Comparison of ENCODE assay signal across 10 mouse cellular contexts in genomic region chr10:63424475-63424814, GRCm38 (mm10). TPM values are rescaled to one million over a fixed set of nuclear protein-coding genes. Genes with fewer than 3 reads are reported as not detected.
DNase-seq lines count a peak whose midpoint lies in the region; ATAC-seq and TF ChIP-seq lines count a peak whose summit lies in the region.
"Had no signal": no experiment of that assay in that cellular context is flagged by ENCODE, and none has a peak within 500 bp of the region (broad histone marks: within the 10 kb centered on the region; RNA-seq: fewer than 3 reads in every experiment).

No protein-coding gene starts in this region.

- TF ChIP-seq CTCF in kidney, adult 2 months (conservative IDR thresholded peaks at IDR 0.05; ENCODE audit: insufficient read depth, insufficient read length, low read depth, low read length) = peak; percentile 58
- TF ChIP-seq CTCF in E14TG2a.4 (conservative IDR thresholded peaks at IDR 0.05; ENCODE audit: low read length) = peak; percentile 37
- peak; percentile 61 for TF ChIP-seq CTCF in liver, adult 2 months (IDR thresholded peaks at IDR 0.05; ENCODE audit: low read depth, low read length)
- TF ChIP-seq CTCF in spleen, adult 2 months (IDR thresholded peaks at IDR 0.05; ENCODE audit: extremely low read depth, insufficient read depth, insufficient read length, insufficient replicate concordance) = peak; percentile 24; the same call in 1 of the 2 replicates

- ATAC-seq in kidney, embryonic 16.5 days (ENCODE audit: low FRiP score, low TSS enrichment) = no peak

- no peak for TF ChIP-seq POLR2A in kidney, adult 2 months (IDR thresholded peaks at IDR 0.05; ENCODE audit: low read depth, low read length)
- no peak for TF ChIP-seq POLR2A in liver, adult 2 months (IDR thresholded peaks at IDR 0.05; ENCODE audit: extremely low read depth, insufficient read depth, low read length)
- TF ChIP-seq POLR2A in spleen, adult 2 months (IDR thresholded peaks at IDR 0.05; ENCODE audit: low read depth, low read length) = no peak

- no peaks in the 10 kb centered on the region for H3K9me3 ChIP-seq in kidney, embryonic 16.5 days (ENCODE audit: low read length)
- no peaks in the 10 kb centered on the region for H3K9me3 ChIP-seq in E14TG2a.4 (ENCODE audit: low read length)
- no peaks in the 10 kb centered on the region for H3K9me3 ChIP-seq in embryonic facial prominence, embryonic 10.5 days
- H3K9me3 ChIP-seq: embryonic facial prominence, embryonic 15.5 days had no signal

- H3K4me3 ChIP-seq in kidney, adult 2 months (ENCODE audit: insufficient read depth, low read depth, low read length) = no peak overlapping the region
- no peak overlapping the region for H3K4me3 ChIP-seq in kidney, embryonic 16.5 days (ENCODE audit: low read length)
- H3K4me3 ChIP-seq in E14TG2a.4 (replicated peaks; ENCODE audit: low read length) = no peak overlapping the region
- no peak overlapping the region for H3K4me3 ChIP-seq in liver, adult 2 months (ENCODE audit: insufficient read depth, low read depth, low read length)
- H3K4me3 ChIP-seq in spleen, adult 2 months (ENCODE audit: extremely low read depth, insufficient read depth, insufficient read length) = no peak overlapping the region
- no peak overlapping the region for H3K4me3 ChIP-seq in embryonic facial prominence, embryonic 10.5 days
- H3K4me3 ChIP-seq: embryonic facial prominence, embryonic 15.5 days had no signal

- H3K27ac ChIP-seq in kidney, adult 2 months (ENCODE audit: insufficient read depth, low read depth, low read length) = no peak overlapping the region
- no peak overlapping the region for H3K27ac ChIP-seq in kidney, embryonic 16.5 days (ENCODE audit: low read length)
- no peak overlapping the region for H3K27ac ChIP-seq in liver, adult 2 months (replicated peaks; ENCODE audit: insufficient read depth, low read depth, low read length)
- H3K27ac ChIP-seq in spleen, adult 2 months (ENCODE audit: insufficient read depth, low read length) = no peak overlapping the region
- H3K27ac ChIP-seq in embryonic facial prominence, embryonic 10.5 days (replicated peaks) = no peak overlapping the region
- H3K27ac ChIP-seq: embryonic facial prominence, embryonic 15.5 days had no signal

- no peaks in the 10 kb centered on the region for H3K79me2 ChIP-seq in liver, adult 2 months (ENCODE audit: control insufficient read depth, insufficient read depth, low read length)

- DNase-seq in kidney, adult 2 months = peak; percentile 61
- DNase-seq in adrenal gland, postnatal 14 days = peak; percentile 61
- DNase-seq in liver, adult 2 months (ENCODE audit: extremely low read depth, low read depth, low spot score) = peak; percentile 57
- peak; percentile 48 to 52 for DNase-seq in spleen, adult 2 months (ENCODE audit: low read depth in 1 of 2, low spot score in 2 of 2)
- no peak for DNase-seq in embryonic facial prominence, embryonic 10.5 days (ENCODE audit: low spot score)
- no peak for DNase-seq in ovary, postnatal 10 days (ENCODE audit: low spot score)

- H3K4me2 ChIP-seq in kidney, embryonic 16.5 days (replicated peaks; ENCODE audit: low read depth, low read length) = no peak overlapping the region
- H3K4me2 ChIP-seq: embryonic facial prominence, embryonic 15.5 days had no signal

- no peaks in the 10 kb centered on the region for H3K36me3 ChIP-seq in kidney, adult 2 months (ENCODE audit: control insufficient read depth, insufficient read depth, low read length)
- no peaks in the 10 kb centered on the region for H3K36me3 ChIP-seq in kidney, embryonic 16.5 days (ENCODE audit: insufficient read depth, low read length)
- no peaks in the 10 kb centered on the region for H3K36me3 ChIP-seq in E14TG2a.4 (ENCODE audit: insufficient read depth, low read length)
- no peaks in the 10 kb centered on the region for H3K36me3 ChIP-seq in liver, adult 2 months (ENCODE audit: control insufficient read depth, insufficient read depth, low read length)
- no peaks in the 10 kb centered on the region for H3K36me3 ChIP-seq in spleen, adult 2 months (ENCODE audit: control insufficient read depth, insufficient read depth, low read length)
- H3K36me3 ChIP-seq in embryonic facial prominence, embryonic 10.5 days (replicated peaks) = no peaks in the 10 kb centered on the region
- H3K36me3 ChIP-seq: embryonic facial prominence, embryonic 15.5 days had no signal

- no peaks in the 10 kb centered on the region for H3K27me3 ChIP-seq in kidney, adult 2 months (replicated peaks; ENCODE audit: control insufficient read depth, insufficient read depth, low read length)
- no peaks in the 10 kb centered on the region for H3K27me3 ChIP-seq in kidney, embryonic 16.5 days (ENCODE audit: insufficient read depth, low read length)
- H3K27me3 ChIP-seq in E14TG2a.4 (ENCODE audit: insufficient read depth, low read length) = no peaks in the 10 kb centered on the region
- no peaks in the 10 kb centered on the region for H3K27me3 ChIP-seq in liver, adult 2 months (ENCODE audit: control insufficient read depth, insufficient read depth, low read length)
- H3K27me3 ChIP-seq in spleen, adult 2 months (ENCODE audit: control insufficient read depth, insufficient read depth, low read length) = no peaks in the 10 kb centered on the region
- H3K27me3 ChIP-seq in embryonic facial prominence, embryonic 10.5 days (replicated peaks; ENCODE audit: low read depth, poor library complexity, severe bottlenecking) = no peaks in the 10 kb centered on the region
- H3K27me3 ChIP-seq: embryonic facial prominence, embryonic 15.5 days had no signal

- no peak overlapping the region for H3K9ac ChIP-seq in kidney, embryonic 16.5 days (replicated peaks; ENCODE audit: low read length)
- no peak overlapping the region for H3K9ac ChIP-seq in liver, adult 2 months (ENCODE audit: low read depth, low read length)
- H3K9ac ChIP-seq: embryonic facial prominence, embryonic 15.5 days had no signal

- H3K4me1 ChIP-seq in kidney, adult 2 months (ENCODE audit: control insufficient read depth, insufficient read depth, low read length) = no peaks in the 10 kb centered on the region
- H3K4me1 ChIP-seq in kidney, embryonic 16.5 days (ENCODE audit: insufficient read depth, low read length) = no peaks in the 10 kb centered on the region; the same call in 1 of the 2 replicates
- peaks cover 45% of the 10 kb centered on the region for H3K4me1 ChIP-seq in E14TG2a.4 (replicated peaks; ENCODE audit: low read depth, low read length)
- H3K4me1 ChIP-seq in liver, adult 2 months (ENCODE audit: control insufficient read depth, insufficient read depth, low read length) = peaks cover 3% of the 10 kb centered on the region
- no peaks in the 10 kb centered on the region for H3K4me1 ChIP-seq in spleen, adult 2 months (ENCODE audit: control insufficient read depth, insufficient read depth, insufficient read length)
- peaks cover 13% of the 10 kb centered on the region for H3K4me1 ChIP-seq in embryonic facial prominence, embryonic 10.5 days

RNA-seq across cellular contexts. Expression of gene Gm7075, which starts 2.9 kb away (rescaled TPM):
- not detected in 2 replicates for polyA plus RNA-seq in kidney, adult 2 months (2012; rRNA removed)
- not detected in 2 replicates for polyA plus RNA-seq in kidney, embryonic 16.5 days (2015; fragmentation: Nextera tagmentation; extraction: Ambion mirVana)
- not detected in 2 replicates for total RNA-seq in adrenal gland, postnatal 14 days (2021)
- not detected in 2 replicates for total RNA-seq in liver, adult 2 months (2014; rRNA removed)
- polyA plus RNA-seq in liver, adult 2 months (2012; rRNA removed) = not detected in 2 replicates
- not detected in 2 replicates for polyA plus RNA-seq in spleen, adult 2 months (2012; rRNA removed)
- not detected in 2 replicates for polyA plus RNA-seq in embryonic facial prominence, embryonic 10.5 days (2016; fragmentation: Nextera tagmentation; extraction: Ambion mirVana)
- total RNA-seq: left cerebral cortex, postnatal 14 days had no signal
- polyA plus RNA-seq: embryonic facial prominence, embryonic 15.5 days had no signal

RNA-seq across cellular contexts. Expression of gene Ctnna3, which starts 5.5 kb away (rescaled TPM):
- polyA plus RNA-seq in kidney, adult 2 months (2012; rRNA removed) = 0.09 and 0.15 TPM in 2 replicates
- 0.49 and 0.55 TPM in 2 replicates for polyA plus RNA-seq in kidney, embryonic 16.5 days (2015; fragmentation: Nextera tagmentation; extraction: Ambion mirVana)
- total RNA-seq in adrenal gland, postnatal 14 days (2021) = 1.3 and 1.4 TPM in 2 replicates
- total RNA-seq in liver, adult 2 months (2014; rRNA removed) = 0.07 and 0.09 TPM in 2 replicates
- polyA plus RNA-seq in liver, adult 2 months (2012; rRNA removed) = not detected in 2 replicates
- polyA plus RNA-seq in spleen, adult 2 months (2012; rRNA removed) = 0.07 and 0.08 TPM in 2 replicates
- 0.10 and 0.22 TPM in 2 replicates for polyA plus RNA-seq in embryonic facial prominence, embryonic 10.5 days (2016; fragmentation: Nextera tagmentation; extraction: Ambion mirVana)

RNA-seq across cellular contexts. Expression of gene Dnajc12, which starts 42.2 kb away (rescaled TPM):
- polyA plus RNA-seq in kidney, adult 2 months (2012; rRNA removed) = 44.3 and 70.7 TPM in 2 replicates
- 10.3 and 16.3 TPM in 2 replicates for polyA plus RNA-seq in kidney, embryonic 16.5 days (2015; fragmentation: Nextera tagmentation; extraction: Ambion mirVana)
- 11.9 and 16.0 TPM in 2 replicates for total RNA-seq in adrenal gland, postnatal 14 days (2021)
- 5.0 and 10.0 TPM in 2 replicates for total RNA-seq in liver, adult 2 months (2014; rRNA removed)
- polyA plus RNA-seq in liver, adult 2 months (2012; rRNA removed) = 2.7 and 3.2 TPM in 2 replicates
- polyA plus RNA-seq in spleen, adult 2 months (2012; rRNA removed) = 0.23 and 0.49 TPM in 2 replicates
- 8.7 and 9.4 TPM in 2 replicates for polyA plus RNA-seq in embryonic facial prominence, embryonic 10.5 days (2016; fragmentation: Nextera tagmentation; extraction: Ambion mirVana)

RNA-seq across cellular contexts. Expression of gene Sirt1, which starts 42.9 kb away (rescaled TPM):
- 3.3 and 4.6 TPM in 2 replicates for polyA plus RNA-seq in kidney, adult 2 months (2012; rRNA removed)
- polyA plus RNA-seq in kidney, embryonic 16.5 days (2015; fragmentation: Nextera tagmentation; extraction: Ambion mirVana) = 4.1 and 5.4 TPM in 2 replicates
- 17.7 and 18.1 TPM in 2 replicates for total RNA-seq in adrenal gland, postnatal 14 days (2021)
- total RNA-seq in liver, adult 2 months (2014; rRNA removed) = 9.6 and 10.3 TPM in 2 replicates
- 1.3 and 1.5 TPM in 2 replicates for polyA plus RNA-seq in liver, adult 2 months (2012; rRNA removed)
- 3.1 and 5.4 TPM in 2 replicates for polyA plus RNA-seq in spleen, adult 2 months (2012; rRNA removed)
- polyA plus RNA-seq in embryonic facial prominence, embryonic 10.5 days (2016; fragmentation: Nextera tagmentation; extraction: Ambion mirVana) = 6.3 and 6.4 TPM in 2 replicates

Comparison
In these comparisons a context has a peak if more than half of its experiments do, and no peak if none do; other contexts are left out.
1. DNase-seq: peak in kidney, adult 2 months (single experiment), adrenal gland, postnatal 14 days (single experiment), liver, adult 2 months (single experiment) and spleen, adult 2 months (2 of 2); none in embryonic facial prominence, embryonic 10.5 days (single experiment) and ovary, postnatal 10 days (single experiment).
2. Peak in every context shown above with its lines, with median percentiles within 50 percentile points of each other: CTCF ChIP-seq.